Mouse (Mus musculus): ENCODE results near the gene Krt15.

DNA sequence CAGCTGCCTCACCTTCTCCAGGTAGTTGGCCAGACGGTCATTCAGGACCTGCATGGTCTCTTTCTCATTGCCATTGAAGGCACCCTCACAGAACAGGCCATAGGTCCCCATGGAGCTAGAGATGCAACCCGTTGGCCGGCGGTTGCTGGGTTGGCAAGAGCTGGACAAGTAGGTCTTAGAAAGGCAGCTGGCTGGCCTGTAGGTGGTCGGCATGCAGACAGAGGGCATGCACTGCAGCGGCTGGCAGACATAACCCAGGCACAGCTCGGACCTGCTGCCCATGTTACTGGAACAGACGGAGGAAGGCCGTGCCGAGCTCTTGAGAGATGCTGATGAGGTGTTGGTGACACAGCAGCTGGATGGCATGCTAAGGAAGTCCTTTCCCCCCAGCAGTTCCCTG is 47.9 kb downstream of the Krt15 start, which contains the start of gene Krt32:
- TF ChIP-seq CTCF (IDR thresholded peaks at IDR 0.05; ENCODE audit: control insufficient read depth, insufficient read depth, insufficient read length): no peak
- no peak for TF ChIP-seq USF1 (IDR thresholded peaks at IDR 0.05; ENCODE audit: low read depth)
- no peak for TF ChIP-seq MYOD1 (IDR thresholded peaks at IDR 0.05; ENCODE audit: control insufficient read depth, insufficient read length, low read depth)
- no peak for TF ChIP-seq MAX (IDR thresholded peaks at IDR 0.05)
- no peak for TF ChIP-seq CEBPB (IDR thresholded peaks at IDR 0.05; ENCODE audit: low read depth)
- no peak for TF ChIP-seq MYOG (IDR thresholded peaks at IDR 0.05; ENCODE audit: control insufficient read depth, extremely low read depth, insufficient read length)
- no peak for TF ChIP-seq FOSL1 (IDR thresholded peaks at IDR 0.05; ENCODE audit: insufficient read depth, low read length, poor library complexity, severe bottlenecking)
